Mouse (Mus musculus) gastrocnemius, adult 18-20 months (tissue): Measurements from ENCODE around the gene Rack1. TPM values are rescaled to one million over a fixed set of nuclear protein-coding genes. Genes with fewer than 3 reads are reported as not detected.

Experiments
- DNase-seq: peaks from one replicate; pipeline ENCODE4 v3.0.0; 2021; ENCODE audit warnings: low spot score
- total RNA-seq, 2 experiments: library from RNA; stranded (reverse); gene quantifications; 2 replicates each; pipeline ENCODE4 v1.2.3; 2021

Rack1 gene
- total RNA-seq, 2 experiments from 2014 or later: 383 to 411 TPM

- no peak for DNase-seq
These were observed 6.9 kb upstream of the Rack1 start for GRCm38 (mm10) chr11:48793184-48793583.

DNA sequence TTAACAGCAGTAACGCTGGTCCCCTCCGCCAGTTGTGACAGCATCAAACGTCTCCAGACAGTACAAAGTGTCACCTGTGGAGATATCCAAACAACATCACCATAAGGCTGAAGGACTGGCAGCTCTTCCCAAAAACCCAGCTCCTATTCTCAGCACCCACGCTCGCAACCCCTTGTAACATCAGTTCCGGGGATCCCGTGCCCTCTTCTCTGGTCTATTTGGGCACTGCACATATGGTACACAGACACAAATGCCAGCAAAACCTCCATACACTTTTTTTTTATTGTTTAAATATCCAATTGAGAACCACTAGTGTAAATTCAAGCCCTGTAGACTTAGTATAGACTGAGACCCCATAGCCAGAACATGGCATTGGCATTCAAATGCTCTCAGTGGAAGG lies 4.9 kb upstream of the Rack1 start:
- DNase-seq: no peak

DNA sequence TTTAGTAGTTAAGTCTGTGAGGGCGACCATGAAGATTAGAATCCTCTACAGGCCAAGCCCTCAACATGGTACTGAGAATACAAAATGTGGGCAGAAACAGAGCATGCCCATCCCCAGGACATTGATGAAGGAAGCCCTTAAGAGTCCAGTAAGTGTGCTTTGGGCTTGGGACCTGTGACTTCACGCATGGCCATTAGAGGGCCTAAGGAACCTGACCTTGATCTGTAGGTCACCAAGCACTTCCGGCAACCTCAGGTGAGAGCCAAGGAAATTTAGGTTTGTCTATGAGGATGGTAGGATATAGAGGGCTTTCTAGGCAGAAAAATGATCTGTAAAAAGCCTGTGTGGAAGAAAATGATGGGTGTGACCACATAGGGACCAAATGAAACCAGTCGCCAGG lies 3.8 kb upstream of the Rack1 start:
- DNase-seq: no peak

DNA sequence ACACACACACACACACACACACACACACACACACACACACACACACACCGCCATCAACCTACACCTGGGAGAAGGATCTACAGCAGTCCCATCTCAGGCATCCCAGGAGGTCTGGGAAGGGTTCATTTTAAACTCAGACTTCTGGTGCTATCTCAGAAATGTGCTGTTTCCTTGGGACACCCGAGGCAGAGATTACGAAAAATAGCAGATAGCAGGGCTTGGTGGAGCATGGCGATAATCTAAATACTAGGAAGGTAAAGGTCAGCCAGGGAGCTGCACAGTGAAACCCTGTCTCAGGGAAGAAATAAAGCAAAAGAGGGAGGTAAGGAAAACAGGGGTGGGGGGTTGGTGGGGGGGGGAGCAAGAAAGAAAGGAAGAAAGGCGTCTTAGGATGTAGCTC lies 2.8 kb upstream of the Rack1 start:
- no peak for DNase-seq

DNA sequence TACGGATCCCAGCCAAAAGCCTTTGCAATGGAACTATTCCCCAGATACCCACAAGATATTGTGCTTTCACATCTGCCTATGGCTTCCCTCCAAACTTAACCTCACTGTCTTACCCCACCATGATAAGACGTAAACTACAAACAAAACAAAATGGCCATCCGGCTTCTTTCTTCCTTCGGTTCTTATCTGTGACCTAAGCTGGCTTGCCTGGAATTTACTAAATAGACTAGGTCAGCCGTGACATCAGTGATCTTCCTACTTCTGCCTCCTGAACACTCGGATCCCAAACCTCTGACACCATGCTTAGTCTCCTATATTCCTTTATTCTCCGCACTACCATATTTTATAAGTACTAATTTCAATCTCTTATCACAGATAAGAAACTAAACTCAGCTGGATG lies 1.8 kb upstream of the Rack1 start:
- no peak for DNase-seq

DNA sequence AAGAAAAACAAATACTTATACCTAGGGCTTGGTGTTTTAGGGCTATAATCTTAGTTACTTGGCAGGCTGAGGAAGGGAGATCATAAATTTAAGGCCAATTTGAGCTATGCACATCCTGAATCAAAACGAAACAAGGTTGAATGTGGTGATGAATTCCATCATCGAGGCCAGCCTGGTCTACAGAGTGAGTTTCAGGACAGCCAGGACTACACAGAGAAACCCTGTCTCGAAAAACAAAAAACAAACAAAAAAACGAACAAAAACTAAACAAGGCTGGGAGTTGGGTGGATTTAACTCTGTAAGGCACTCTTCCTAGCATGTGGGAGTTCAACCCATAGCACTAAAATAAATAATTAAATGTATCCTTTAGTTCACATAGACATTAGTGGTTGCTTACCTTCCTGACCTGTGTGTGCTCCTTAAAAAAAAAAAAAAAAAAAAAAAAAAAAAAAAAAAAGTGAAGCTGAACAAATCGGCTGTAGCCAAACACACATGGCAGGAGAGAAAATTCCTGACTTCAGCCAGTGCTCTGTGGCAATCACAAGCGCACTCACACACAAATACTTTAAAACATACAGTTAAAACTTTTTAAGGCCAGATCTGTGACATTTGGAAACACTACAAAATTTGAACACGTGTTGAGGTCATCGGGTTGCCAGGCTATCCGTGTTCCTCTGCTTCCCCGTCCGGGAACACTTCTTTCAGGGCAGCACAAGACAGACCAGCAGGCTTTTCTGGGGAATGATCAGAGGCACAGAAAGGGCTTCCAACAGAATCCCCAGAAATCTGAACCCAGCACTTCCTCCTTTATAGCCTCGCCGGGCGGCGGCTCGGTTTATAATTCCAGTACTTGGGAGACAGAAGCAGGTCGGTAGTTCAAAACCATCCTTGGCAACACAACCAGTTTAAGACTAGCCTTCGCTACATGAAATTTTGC lies 880 bp upstream of the Rack1 start:
- no peak for DNase-seq

- DNase-seq: no peak
These were observed 2.0 kb downstream of the Rack1 start for GRCm38 (mm10) chr11:48801831-48802772.

DNA sequence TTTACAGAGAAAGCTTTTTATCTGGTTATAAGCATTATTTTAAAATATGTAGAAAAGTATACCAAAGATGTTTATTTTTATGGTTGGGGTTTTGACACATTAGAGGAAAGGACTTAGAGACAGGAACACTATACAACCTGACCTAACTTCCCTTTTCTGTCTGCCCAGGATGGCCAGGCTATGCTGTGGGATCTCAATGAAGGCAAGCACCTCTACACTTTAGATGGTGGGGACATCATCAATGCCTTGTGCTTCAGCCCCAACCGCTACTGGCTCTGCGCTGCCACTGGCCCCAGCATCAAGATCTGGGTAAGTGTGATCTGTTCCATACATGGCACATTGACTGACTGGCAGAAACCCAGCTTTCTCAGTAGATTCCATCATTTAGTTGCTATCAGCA lies 3.9 kb downstream of the Rack1 start:
- DNase-seq: no peak

- DNase-seq: no peak
These were observed 4.8 kb downstream of the Rack1 start for GRCm38 (mm10) chr11:48804922-48805321.

- DNase-seq: no peak
These were observed 6.9 kb downstream of the Rack1 start for GRCm38 (mm10) chr11:48806856-48807562.

DNA sequence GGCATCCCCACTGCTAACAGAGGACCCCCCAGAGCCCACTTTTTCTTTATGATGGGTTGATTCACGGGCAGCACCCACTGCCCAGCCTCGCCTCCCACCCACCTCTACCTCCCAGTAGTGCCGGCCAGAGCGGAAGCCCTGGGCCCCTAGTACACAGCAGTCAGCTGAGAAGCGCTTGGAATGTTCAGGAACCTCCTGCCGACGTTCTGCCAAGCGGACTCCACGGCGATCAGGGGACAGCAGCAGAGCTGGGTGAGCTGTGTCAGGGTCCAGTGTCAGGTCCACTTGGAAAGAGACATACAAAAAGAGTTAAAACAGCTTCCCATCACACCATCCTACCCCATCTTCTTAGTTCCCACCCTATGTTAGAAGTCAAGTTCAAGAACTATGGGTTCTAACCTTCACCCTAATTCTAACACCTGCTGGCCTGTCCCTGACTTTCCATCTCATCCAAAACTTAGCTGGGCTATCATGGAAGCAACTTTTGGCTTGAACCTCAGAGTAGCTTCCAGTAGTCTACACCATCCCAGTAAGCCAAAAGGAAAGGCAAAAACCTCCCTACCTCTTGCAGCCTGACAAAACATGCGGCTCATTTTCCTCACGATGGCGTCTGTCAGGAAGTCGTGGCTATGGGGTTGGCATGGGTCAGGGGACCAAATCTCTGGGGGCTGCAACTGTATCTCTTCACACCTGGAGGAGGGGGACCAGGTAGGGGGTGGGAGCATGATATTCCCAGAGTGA lies 7.6 kb downstream of the Rack1 start:
- DNase-seq: no peak

GRCm38 (mm10) chr11:48808304-48808646 lies 8.1 kb downstream of the Rack1 start:
- DNase-seq: no peak

DNA sequence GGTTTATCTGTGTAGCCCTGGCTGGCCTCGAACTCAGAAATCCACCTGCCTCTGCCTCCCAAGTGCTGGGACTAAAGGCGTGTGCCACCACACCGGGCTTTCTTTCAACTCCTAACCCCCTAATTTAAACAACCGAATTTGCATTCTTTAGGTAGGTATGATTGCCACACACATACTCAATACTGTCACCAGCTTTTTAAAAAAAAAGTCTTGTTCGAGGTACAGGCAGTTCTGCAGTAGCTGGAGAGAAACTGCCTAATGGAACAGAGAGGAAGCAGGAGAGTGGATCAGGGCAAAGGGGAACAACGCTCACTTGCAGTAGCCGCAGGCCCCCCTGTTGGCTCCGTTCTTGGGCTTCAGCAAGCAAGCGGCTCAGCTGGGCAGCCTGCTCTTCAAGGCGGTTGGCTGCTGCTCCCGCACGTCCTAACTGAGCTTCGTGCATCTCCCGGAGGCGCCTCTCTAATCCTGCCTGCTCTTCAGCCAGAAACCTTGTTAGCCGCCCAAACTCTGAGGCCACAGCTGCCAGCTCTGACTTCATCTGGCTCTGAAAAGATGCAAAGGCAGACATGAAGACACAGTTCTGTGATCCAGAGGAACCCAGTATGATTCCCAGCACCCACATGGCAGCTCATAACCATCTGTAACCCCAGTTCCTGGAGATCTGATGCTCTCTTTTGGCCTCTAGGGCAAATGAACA lies 8.8 kb downstream of the Rack1 start:
- no peak for DNase-seq

GRCm38 (mm10) chr11:48809434-48809830 lies 9.3 kb downstream of the Rack1 start:
- no peak for DNase-seq

DNA sequence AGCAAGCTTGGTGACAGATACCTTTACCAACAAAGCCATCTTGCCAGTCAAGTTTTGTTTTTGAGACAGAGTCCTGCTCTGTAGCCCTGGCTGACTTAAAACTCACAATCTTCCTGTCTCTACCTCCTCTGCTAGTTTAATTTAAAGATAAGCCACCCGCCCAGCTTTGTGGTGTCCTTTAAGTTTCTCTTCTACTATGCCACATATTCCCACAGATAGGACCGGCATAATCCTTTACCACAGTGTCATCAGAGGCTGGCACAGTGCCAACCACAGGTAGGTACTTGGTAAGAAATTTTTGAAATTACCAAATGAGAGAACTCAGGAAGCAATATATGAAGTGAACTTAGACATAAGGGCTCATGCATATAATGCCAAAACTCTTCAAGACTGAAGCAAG lies 10.0 kb downstream of the Rack1 start:
- DNase-seq: no peak

DNA sequence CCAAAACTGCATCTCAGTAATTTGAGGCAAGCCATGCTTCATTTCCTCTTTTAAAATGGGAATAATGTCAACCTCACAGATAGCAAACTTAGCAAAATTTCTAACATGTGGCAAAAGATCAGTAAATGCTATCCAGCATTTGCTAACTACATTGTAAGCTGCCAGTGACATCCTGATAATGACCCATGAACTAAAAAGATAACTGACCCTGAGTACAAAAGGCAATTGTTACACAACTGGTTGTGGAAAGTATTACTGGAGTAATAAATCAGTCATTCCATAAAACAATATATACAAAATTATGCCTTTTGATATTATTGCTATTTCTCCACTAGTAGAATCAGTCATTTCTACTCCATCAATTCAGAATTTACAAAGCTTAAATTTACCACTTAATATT lies 13.7 kb downstream of the Rack1 start:
- DNase-seq: no peak

DNA sequence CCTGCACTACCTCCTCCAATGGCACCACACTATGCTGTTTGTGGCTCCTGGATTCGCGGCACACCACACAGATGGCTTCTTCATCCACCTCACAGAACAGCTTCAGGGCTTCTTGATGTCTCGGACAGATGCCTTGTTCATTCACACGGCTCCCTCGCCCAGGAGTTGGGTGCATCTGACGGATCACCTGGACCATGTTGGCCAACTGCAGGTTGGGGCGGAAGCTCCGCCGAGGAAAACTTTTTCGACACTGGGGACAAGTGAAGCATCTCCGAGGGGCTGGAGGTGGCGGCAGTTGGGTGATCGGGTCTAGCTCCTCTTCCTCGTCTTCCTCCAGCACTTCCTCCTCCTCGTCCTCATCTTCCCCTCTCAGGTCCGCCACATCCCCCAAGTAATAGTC lies 15.7 kb downstream of the Rack1 start:
- DNase-seq: no peak

DNA sequence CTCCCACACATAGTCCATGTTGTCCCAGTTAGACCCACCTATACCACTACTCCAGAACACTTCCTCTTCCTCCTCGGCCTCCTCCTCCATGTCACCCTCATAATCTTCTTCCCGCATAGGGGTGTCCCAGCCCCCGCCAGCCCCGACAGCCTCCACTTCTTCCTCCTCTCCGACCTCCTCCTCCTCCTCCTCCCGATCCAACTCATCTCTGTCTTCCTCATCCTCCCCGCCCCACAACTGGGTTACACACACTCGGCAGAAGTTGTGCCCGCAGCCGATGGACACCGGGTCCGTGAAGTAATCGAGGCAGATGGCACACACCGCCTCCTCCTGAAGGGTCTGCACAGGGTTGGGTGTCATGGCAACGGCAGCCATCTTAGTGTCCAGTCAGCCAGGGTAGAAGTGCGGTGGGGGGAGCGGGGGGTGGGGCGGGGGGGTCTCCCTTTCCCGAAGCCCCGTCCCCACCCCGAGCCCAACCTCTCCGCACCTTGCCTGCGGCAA lies 16.2 kb downstream of the Rack1 start:
- DNase-seq: no peak

DNA sequence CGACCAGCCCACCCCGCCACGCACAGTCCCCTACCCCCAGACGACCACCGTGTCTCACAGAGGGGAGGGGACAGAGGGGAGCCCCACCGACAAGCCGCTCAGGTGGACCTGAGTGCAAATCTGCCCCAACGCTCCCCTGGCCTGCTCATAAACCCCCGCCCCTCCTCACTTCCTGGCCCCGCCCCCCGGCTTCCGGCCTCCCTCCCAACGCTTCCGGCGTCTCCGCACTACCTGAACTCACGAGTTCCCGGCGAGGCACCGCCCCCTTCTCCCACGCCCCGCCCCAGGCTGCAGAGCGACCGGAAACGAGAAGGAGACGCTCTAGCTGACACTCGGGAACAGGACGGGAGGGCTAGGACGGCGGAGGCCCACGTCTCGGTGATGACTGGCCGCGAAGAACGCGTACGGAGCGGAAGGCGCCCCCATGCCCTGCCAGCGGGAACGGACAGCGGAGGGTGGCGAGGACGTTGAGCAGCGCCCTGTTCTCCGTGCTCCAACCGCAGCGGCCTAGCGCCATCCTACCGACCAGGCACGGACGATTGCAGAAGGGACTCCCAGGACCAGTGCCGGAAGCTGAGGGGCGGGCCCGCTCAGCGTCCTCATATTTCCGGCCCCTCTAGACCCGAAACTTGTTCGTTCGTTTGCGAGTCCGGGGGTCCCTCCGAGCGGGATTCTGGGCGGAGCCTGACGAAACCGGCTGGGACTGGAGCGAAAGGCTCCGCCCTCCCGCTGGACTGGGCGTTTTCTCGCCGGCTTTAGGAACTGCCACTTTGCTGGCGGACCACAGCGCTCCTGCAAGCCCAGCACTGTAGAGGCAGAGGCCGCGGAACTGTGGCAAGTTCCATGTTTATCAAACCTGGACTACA lies 16.9 kb downstream of the Rack1 start, which contains the start of gene Trim41:
Gene Trim41, minus strand, starts transcription at position 554 of the 866 bp plus-strand sequence.
- peak; percentile 99 for DNase-seq
